Mouse (Mus musculus) B cell, adult 2 months (primary cell): ENCODE data around the gene Dhdh.
"Not testable (repeated sequence)": the region's sequence is repeated elsewhere in the genome, so short reads cannot be mapped to it uniquely, and the experiment has no call there.

Source experiments
- DNase-seq, 2 experiments: peaks; one replicate each; pipeline ENCODE4 v3.0.0; 2022

Dhdh gene

DNA sequence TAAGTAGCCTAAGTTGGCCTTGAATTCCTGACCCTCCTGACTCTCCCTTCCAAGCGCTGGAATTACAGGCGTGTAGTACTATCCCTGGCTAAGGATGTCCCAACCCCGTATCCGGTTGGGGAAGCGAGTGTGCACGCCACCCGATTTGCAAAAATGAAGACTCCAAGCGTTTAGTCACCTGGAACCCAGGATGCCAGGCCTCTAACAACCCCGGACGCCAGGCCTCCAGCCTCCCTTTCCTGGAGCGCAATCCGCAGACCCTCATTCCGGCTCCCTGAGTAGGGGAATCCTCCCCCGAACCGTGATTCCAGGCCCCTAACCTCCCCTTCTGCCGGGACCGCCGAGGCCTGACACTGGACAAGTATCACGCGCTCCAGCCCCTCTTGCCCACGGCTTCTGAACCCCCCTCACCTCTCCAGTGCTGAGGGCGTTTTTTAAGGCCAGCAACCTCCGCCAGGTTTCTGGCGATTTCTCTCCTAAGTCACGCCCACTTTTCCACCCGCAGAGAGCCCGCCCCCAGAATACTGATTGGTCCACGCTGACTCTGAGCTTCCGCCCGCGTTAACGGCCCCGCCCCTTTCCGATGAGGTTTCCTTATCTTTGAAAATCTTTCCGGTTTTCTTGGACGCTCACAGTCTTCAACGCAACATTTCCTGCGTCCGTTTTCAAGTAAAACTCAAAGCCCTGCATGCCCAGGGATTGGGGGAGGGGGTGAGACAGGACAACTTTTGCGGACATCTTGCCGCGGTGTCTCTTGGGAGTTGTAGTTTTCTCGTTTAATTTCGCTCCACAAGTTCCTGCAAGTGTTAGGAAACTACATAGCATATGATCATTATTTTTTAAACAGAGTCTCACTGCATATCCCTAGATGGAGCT, 21.5 kb upstream of the Dhdh start, which contains the start of gene Nucb1:
Gene Nucb1, minus strand, starts transcription at position 495 of the 876 bp plus-strand sequence.
- peak; percentile 93 to 94 for DNase-seq

DNA sequence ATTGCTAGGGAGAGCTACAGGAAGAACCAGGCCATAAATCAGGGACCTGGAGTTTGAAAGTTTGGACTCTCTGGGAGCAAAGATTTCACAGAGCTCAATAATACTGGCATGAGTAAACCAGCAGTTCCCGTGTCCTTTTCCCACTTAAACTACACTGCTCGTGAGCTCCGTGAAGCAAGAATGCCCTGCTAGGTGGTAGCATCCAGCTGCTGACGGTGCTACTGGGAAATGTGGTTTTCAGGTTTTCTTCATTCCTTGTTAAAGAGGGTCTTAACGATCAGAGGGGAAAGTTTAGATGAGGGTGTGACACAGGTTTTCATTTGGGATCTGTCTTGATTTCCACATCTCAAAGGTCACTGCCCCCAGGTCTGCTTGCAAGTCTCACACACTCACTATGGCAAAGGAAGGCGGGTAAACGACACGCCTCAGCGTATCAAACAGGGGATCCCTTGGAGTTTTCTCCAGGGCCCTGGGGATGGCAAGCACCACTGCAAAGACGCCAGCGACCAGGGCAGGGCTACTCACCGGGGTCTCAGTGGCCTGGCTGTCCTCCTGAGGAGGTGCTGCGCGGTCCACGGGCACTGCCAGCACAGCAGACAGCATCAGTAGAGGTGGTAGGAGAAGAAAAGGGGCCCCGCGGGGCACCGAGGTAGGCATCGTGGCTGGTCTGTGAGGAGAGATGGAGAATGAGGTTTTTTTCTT, 20.7 kb upstream of the Dhdh start:
- DNase-seq: no peak

DNA sequence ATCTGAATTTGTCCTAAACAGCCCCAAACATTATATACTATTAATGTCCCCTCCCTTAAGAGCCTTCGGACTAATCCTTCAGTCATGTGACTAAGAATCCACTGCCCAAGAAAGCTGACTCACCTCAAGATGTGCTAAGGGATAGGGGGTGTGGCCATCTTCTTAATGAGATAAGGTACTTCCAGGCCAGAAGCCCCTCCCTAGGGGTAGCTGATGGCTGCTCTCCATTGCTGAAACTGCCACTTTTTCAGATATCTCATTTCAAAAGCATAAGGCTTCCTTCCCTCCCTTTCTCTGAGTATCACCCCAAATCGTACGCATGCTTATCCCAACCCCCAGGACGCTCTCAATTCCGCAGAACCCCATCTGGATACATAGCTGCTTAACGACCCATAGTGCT, 20.0 kb upstream of the Dhdh start:
- DNase-seq: no peak

DNA sequence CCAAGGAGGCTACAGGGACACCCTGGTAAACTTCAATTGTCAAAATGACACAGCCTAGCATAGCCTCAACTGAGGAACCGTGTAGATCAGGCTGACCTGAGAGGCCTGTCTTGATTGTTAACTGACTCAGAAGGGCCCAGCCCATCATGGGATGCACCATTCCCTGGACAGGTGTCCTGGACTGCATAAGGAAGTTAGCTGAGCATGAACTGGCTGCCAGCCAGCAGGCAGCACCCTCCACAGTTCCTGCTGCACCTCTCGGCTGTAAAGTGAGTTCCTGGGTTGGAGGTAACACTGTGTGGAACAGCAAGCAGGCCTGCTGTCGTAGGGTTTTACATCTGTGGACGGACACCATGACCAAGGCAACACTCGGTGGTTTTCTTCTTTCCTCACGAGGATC, 19.0 kb upstream of the Dhdh start:
- DNase-seq: no peak

DNA sequence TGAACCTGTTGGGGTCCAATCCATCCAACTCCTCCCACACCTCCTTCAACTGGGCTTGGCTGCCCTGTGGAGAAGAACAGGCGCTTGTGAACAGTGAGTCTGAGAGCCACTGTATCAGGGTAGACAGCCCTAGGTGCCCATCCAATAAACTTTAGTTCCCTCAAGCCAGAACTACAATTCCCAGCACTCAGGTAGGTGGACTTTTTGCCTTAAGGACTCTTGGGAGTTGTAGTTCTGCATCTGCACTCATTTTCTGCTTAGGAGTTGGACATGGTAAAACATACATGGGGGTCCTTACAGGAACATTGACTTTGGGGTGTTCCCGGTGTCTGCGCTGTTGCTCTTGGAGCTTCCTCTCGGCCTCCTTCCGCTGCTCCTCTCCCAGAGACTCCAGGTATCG, 9.8 kb upstream of the Dhdh start:
- no peak for DNase-seq

DNA sequence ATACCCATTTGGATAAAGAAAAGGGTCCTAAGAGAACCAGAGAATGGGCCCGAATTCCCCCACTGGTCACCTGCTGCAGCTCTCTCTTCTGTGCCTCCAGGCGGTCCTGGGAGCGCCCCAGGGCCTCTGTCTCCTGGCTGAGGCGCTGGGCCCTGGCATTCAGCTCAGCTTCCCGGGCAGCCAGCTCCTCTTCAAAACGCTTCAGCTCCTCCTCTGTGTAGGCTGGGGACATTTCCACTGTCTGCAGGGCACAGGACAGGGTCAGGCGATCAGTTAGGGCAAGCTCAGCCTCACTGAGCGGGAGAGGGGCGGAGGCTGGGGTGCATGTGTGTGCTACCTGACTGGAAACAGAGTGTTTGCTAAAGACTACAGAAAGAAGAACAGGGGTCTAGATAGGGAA, 5.9 kb upstream of the Dhdh start:
- no peak for DNase-seq

DNA sequence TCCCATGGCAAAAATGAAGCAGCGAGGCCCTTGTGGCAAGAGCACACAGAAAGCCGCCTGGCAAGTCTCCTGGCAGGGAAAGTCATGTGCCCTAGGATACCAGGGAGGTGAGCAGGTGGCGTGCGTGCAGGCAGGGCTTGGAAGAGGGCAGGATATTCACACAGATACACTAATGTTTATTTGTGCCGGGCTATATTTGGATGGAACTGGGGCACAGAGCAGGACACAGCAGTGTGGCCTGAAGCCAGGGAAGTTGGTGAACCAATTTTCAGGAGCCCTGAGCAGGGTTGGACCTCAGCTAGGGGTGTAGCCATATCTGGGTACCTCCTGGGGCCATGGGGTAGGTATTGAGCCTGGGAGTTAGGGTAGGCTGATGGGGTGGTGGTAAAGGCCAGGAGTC, 4.3 kb upstream of the Dhdh start:
- DNase-seq: no peak

DNA sequence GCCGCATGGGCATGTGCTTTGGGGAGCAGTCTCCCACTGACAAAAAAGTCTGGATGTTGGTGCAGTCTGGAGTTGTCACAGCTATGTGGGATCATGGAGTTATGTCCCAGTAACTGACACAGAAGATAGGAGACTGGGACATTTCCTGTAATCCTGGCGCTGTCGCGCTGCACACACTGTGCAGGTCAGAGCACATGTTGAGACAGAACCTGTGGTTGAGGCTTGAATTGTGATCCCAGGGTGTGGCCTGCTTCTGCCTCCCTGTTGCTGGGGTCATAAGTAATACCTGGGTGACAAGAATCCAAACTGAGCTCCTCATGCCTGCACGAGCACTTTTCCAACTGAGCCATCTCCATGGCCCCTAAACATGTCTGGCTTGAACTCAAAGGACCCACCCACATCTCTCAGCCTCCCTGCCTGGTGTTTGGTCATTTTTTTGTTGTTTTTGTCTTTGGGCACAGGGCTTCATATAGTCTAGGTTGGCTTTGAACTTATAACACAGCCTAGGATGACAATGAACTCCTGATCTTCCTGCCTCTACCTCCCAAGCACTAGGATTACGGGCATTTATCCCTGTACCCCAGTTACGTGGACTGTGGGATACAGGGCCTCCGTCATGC, 3.7 kb upstream of the Dhdh start:
- DNase-seq: no peak

DNA sequence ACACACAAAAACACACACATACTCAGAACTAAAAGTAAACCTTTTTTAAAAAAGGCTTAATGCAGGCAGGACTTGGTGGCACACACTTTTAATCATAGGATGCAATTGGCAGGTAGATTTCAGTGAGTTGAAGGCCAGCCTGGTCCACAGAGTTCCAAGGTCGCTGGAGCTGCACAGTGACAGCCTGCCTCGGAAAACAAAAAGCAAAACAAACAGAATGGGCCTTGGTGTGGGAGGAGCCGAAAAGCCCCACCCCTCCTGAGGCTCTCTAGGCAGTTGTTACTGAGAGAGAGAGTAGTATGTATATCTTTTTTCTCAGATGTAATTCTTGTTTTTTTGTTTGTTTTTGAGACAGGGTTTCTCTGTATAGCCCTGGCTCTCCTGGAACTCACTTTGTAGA, 2.7 kb upstream of the Dhdh start:
- no peak for DNase-seq

DNA sequence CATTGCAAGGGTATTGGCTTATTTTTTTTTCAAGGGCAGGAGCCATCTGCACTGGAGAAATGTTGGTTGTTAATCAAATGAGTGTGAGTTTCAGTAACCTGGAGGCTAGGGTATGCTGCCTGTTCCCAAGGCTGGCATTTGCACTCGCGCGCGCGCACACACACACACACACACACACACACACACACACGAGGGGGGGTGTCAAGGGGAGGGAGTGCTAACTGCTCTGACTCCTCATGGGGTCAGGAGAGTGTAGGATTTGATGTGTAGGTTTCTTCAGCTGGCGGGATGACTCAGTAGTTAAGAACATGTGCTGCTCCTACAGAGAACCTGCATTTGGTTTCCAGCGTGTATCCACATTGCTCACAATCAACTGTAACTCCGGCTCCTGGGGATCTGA, 2.2 kb upstream of the Dhdh start:
- no peak for DNase-seq

DNA sequence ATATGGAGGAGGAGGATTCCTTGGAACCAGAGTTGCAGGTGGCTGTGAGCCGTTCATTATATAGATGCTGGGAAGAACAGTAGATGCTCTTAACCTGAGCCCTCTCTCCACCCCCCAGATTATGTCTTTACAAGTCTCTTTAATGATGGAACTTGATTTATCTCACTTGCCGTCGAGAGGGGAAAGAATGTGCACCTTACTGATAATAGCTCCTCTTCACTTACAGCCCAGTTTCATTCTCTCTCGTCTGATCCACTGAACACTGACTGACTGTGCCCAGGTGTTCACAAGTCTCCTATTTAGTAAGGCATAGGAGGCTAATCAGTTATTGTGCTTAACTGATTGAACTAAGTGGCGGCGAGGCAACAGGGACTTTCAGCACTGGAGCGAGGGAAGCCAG, 973 bp upstream of the Dhdh start:
- DNase-seq: no peak

DNA sequence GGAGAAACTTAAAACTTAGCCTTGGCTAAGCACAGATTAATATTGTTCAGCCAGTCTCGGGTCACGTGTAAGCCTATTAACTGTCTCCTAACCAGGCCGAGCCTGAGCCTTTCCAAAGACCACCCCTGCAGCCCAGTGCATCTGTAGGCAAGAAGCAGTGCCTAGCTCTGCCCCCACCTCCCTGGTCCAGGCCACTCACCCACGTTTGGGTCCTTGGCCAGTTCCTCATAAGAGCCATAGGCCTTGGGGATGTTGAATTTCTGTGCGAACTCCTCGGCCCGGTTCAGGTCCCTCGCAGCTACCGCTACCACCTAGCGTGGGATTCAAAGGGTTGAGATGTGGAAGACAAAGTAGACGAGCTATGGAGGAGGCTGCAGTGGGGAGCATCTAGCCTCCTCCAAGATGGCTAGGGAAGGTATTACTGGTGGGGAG, 728 bp downstream of the Dhdh start:
- no peak for DNase-seq

DNA sequence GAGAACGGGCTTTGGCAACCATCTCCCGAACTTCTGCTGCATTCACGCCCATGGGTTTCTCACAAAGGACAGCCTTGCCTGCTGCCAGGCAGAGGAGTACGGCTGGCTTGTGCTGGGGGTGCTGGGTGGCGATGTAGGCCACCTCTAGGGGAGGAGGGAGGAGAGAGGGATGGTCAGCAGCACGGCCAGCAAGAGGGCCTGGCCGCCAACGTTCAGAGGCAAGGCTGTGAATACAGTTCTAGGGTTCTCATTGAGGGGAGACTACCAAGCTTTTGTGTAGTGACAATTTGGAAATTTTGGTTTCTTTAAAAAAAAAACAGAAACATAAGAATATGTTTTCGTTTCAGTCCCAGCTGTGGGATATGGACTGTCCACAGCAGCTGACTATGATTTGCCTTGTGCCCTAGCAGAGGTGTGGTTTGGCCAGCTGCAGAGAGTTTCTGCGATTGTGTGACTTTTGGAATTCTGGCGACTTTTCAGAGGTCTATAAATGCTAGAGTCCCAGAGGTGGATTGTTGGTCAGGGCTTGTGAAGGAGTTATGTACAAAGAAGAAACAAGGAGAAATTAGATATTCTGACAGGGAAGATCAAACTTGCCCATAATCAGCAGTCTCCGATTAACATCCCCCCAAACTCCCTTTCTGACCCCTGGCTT, 1.7 kb downstream of the Dhdh start, which contains the start of gene Gm45808:
Gene Gm45808, minus strand, starts transcription at position 51 of the 655 bp plus-strand sequence.
- DNase-seq: no peak

DNA sequence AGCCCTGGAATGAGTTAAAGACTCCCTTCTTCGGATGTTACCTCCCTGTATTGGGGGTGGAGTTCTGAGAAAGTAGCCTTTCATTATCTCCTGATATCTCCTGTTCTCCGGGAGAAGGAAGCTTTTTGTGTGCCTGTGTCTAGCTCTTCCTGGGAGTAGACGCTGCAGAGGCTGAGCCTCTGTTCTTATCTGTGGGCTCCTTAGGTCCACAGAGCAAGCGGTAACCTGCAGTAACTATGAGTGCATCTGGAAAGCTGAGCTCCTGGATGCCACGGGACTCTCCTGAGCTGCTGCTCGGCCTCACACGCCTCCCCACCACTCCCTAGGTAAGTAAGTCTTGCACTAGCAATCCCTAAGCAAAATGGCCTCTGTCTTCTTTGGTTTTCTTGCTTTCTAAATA, 2.4 kb downstream of the Dhdh start:
- no peak for DNase-seq

DNA sequence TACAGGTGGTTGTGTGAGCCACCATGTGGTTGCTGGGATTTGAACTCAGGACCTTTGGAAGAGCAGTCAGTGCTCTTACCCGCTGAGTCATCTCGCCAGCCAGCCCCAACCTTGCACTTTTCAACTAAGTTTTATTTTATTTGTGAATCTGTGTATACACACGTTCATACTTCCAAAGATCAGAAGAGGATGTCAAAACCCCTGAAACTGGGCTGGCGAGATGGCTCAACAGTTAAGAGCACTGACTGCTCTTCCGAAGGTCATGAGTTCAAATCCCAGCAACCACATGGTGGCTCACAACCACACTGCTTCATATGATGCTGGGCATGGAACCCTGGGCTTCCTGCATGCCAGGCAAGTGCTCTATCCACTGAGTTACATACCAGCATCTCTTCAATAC, 3.6 kb downstream of the Dhdh start:
- not testable (repeated sequence) for DNase-seq

DNA sequence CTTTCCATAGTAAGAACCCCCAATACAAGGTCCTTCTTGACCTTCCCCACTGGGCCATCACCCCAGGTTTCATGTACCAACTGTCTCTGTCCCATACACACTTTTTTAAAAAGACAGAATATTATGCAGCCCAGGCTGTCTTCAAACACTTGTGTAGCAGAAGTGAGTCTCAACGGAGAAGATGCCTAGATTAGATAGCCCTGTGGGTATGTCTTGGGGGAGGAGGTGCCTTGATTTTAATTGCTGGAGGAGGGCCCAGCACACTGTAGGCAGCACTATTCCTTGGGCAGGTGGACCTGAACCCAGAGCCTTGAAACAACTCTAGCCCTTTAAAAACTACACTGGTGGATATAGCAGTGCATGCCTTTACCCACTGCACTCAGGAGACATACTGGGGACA, 6.4 kb downstream of the Dhdh start:
- no peak for DNase-seq

DNA sequence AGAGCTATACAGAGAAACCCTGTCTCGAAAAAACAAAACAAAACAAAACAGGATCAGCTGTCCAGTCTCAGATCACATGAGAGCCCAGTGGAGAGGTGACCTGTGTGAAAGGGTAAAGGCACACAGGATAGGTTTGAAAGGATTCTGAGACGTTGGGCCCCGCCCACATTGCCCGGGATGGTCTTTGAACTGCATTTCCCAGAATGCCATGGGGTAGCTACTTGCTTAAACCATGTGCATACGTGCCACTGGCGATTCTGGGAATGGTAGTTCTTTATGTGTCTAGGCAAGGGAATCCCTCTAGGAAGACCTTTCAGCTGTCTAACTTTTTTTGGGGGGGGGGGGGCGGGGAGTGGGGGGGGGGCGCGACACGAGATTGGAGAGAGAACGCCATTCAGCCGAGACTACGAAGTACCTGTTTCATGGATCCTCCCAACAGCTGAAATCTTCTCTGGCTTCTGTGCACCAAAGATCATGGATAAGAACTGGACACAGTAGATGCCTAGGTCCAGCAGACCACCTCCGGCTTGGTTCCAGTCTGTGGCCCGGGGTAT, 7.2 kb downstream of the Dhdh start, which contains the start of gene Tulp2:
Gene Tulp2, plus strand, starts transcription at position 504 of the 554 bp plus-strand sequence.
- DNase-seq: peak; percentile 68 to 74

DNA sequence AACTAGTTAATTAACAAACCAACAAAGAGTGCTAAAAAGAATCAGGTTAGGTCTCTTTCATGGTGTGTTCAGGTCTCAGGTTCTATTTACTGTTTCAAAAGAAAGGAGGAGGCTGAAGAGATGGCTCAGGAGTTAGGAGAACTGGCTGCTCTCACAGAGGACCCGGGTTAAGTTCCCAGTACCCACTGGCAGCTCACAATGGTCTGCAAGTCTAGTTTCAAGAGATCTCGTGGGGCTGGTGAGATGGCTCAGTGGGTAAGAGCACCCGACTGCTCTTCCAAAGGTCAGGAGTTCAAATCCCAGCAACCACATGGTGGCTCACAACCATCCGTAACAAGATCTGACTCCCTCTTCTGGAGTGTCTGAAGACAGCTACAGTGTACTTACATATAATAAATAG, 8.3 kb downstream of the Dhdh start:
- DNase-seq: not testable (repeated sequence)

DNA sequence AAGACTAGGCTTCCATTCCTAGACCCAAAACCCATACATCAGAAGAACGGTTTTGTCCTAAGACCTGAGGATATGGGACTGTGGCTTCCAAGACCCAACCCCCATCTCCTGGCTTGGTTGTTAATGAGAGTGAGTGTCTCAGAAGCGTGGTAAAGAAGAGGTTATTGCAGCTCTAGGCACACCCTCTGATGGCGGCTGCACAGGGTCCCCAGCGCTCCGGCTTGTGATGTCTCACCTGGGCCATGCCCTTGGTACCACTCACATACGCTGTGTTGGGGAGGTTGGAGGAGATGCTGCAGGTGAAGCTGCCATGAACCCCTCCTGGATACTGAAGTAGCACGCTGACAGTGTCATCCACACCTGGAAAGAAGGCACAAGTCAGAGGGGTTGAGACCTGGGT, 9.8 kb downstream of the Dhdh start:
- no peak for DNase-seq

DNA sequence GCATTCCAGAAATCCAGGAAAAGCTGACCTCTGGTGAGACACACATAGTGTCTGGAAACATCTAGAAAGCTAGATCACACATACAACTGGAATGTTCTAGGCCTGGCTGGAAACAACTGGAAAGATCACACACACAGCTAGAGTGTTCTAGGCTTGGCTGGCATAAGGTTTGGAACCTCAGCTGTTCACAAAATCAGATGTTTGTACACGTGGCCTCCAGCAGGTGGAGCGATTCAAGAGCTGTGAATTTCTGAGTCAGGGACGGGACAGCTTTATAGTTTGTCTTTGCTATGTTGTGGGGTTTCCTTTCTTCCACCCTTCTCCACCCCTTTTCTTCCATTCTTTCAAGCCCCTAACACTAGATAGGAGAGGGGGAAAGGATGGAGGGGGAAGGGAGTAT, 11.6 kb downstream of the Dhdh start:
- peak; percentile 68 to 72 for DNase-seq

DNA sequence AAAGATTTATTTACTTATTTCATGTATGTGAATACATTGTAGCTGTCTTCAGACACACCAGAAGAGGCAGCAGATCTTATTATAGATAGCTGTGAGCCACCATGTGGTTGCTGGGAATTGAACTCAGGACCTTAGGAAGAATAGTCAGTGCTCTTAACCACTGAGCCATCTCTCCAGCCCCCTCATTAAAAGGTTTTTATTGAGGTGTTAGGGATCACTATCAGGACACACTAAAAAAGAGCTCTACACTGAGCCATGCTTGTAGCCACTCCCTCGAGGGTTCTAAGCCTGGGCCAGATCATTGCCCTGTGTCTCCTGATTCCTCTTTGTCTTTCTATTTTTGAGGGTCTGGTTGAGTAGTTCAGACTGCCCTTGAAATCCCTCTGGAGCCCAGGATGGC, 12.2 kb downstream of the Dhdh start:
- DNase-seq: no peak

DNA sequence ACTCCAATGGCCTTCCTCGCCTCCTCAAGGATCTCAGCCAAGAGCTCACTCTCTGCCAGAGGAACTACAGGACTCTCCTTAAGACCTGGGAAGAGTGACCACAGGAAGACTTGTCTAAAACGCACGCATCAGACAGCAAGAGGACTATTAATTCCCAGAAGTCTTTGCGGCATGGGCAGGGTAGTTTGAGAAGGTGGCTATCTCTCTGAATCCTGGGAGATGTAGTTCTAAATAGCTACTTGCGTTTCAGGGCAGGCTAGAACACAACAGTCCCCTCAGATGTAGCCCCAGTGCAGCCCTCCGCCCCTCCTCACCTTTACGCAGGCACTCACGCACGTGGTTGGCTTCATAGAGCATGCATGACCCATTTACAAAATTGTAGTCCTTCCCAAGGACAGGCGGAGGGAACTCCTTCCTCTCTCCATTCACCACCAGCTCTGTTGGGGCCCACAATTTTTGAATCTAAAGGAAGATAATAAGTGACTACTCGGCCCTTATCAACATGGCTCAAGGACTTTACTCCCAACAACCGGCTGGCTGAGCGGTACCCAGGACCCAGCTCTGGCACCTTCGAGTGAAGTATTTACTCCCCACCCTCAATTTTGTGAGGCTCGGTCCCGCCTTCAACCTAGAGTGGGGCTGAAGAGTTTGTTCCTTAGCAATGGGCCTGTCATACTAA, 13.2 kb downstream of the Dhdh start:
- DNase-seq: no peak
